9 mouse cellular contexts compared by ENCODE assay signal in genomic region chr6:24047014-24047770, GRCm38 (mm10).
DNase-seq lines count a peak whose midpoint lies in the region; ATAC-seq and TF ChIP-seq lines count a peak whose summit lies in the region.
"Had no signal": no experiment of that assay in that cellular context is flagged by ENCODE, and none has a peak within 500 bp of the region (broad histone marks: within the 10 kb centered on the region; RNA-seq: fewer than 3 reads in every experiment).

No protein-coding gene starts in this region.

- no peak overlapping the region for H3K4me3 ChIP-seq in liver, postnatal 0 days (ENCODE audit: low read depth, low read length)
- no peak overlapping the region for H3K4me3 ChIP-seq in liver, embryonic 12.5 days
- H3K4me3 ChIP-seq in kidney, embryonic 14.5 days (ENCODE audit: low read length): no peak overlapping the region

- H3K4me1 ChIP-seq in liver, postnatal 0 days (ENCODE audit: insufficient read depth): no peaks in the 10 kb centered on the region
- H3K4me1 ChIP-seq in liver, embryonic 12.5 days: no peaks in the 10 kb centered on the region
- no peaks in the 10 kb centered on the region for H3K4me1 ChIP-seq in kidney, embryonic 14.5 days (ENCODE audit: control insufficient read depth, insufficient read depth, low read length)

- peak; percentile 70; the same call in 1 of the 2 replicates for ATAC-seq in liver, postnatal 0 days
- ATAC-seq in liver, embryonic 12.5 days: no peak
- ATAC-seq in kidney, embryonic 14.5 days (ENCODE audit: low FRiP score, low TSS enrichment): peak; percentile 68; the same call in 1 of the 2 replicates
- peak; percentile 98 for ATAC-seq in megakaryocyte progenitor cell, adult 5-6 weeks (replicated peaks; ENCODE audit: poor library complexity)

- DNase-seq in adrenal gland, adult (ENCODE audit: inconsistent age in 2 of 2, low spot score in 1 of 2): peak; percentile 17 to 77
- DNase-seq in adrenal gland, postnatal 4 days (ENCODE audit: low spot score in 2 of 2): no peak
- DNase-seq in liver, postnatal 0 days: peak; percentile 14
- DNase-seq in left cerebral cortex, adult 8-10 months (ENCODE audit: low spot score in 2 of 2): no peak
- no peak for DNase-seq in right cerebral cortex, adult 18-20 months

- H3K27ac ChIP-seq in liver, postnatal 0 days (ENCODE audit: low read depth): no peak overlapping the region
- H3K27ac ChIP-seq in liver, embryonic 12.5 days: no peak overlapping the region
- H3K27ac ChIP-seq in kidney, embryonic 14.5 days (ENCODE audit: low read depth, low read length): no peak overlapping the region
- H3K27ac ChIP-seq: macrophage had no signal

- TF ChIP-seq EP300 in liver, postnatal 0 days (IDR thresholded peaks at IDR 0.05; ENCODE audit: low read depth): no peak

- WGBS in liver, postnatal 0 days (ENCODE audit: insufficient replicate concordance): 56% methylated on average over 7 of the region's 7 CpGs
- 68% methylated on average over 7 of the region's 7 CpGs for WGBS in liver, embryonic 12.5 days (ENCODE audit: insufficient replicate concordance)
- WGBS in kidney, embryonic 14.5 days: 42% methylated on average over 7 of the region's 7 CpGs

- no peak overlapping the region for H3K9ac ChIP-seq in liver, postnatal 0 days (replicated peaks)
- no peak overlapping the region for H3K9ac ChIP-seq in liver, embryonic 12.5 days
- H3K9ac ChIP-seq in kidney, embryonic 14.5 days (ENCODE audit: low read depth, low read length): no peak overlapping the region

- no peak overlapping the region for H3K4me2 ChIP-seq in liver, postnatal 0 days (ENCODE audit: low read depth, low read length)
- no peak overlapping the region for H3K4me2 ChIP-seq in liver, embryonic 12.5 days
- H3K4me2 ChIP-seq in kidney, embryonic 14.5 days (replicated peaks; ENCODE audit: low read depth, low read length): no peak overlapping the region

- no peaks in the 10 kb centered on the region for H3K27me3 ChIP-seq in liver, postnatal 0 days (ENCODE audit: insufficient read depth, low read length)
- H3K27me3 ChIP-seq in liver, embryonic 12.5 days (replicated peaks): no peaks in the 10 kb centered on the region
- H3K27me3 ChIP-seq in kidney, embryonic 14.5 days (ENCODE audit: control insufficient read depth, insufficient read depth, low read length): no peaks in the 10 kb centered on the region

- no peak for TF ChIP-seq CTCF in liver, postnatal 0 days (IDR thresholded peaks at IDR 0.05; ENCODE audit: low read depth)

- no peaks in the 10 kb centered on the region for H3K9me3 ChIP-seq in liver, postnatal 0 days (ENCODE audit: low read length)
- H3K9me3 ChIP-seq in liver, embryonic 12.5 days (replicated peaks): no peaks in the 10 kb centered on the region
- H3K9me3 ChIP-seq in kidney, embryonic 14.5 days (ENCODE audit: control insufficient read depth, low read length): no peaks in the 10 kb centered on the region

- no peaks in the 10 kb centered on the region for H3K36me3 ChIP-seq in liver, postnatal 0 days (replicated peaks; ENCODE audit: insufficient read depth, low read length)
- no peaks in the 10 kb centered on the region for H3K36me3 ChIP-seq in liver, embryonic 12.5 days
- no peaks in the 10 kb centered on the region for H3K36me3 ChIP-seq in kidney, embryonic 14.5 days (ENCODE audit: control insufficient read depth, insufficient read depth, low read length)

Comparison
In these comparisons a context has a peak if more than half of its experiments do, and no peak if none do; other contexts are left out.
1. DNase-seq: peak in adrenal gland, adult (2 of 2) and liver, postnatal 0 days (single experiment); none in adrenal gland, postnatal 4 days (0 of 2), left cerebral cortex, adult 8-10 months (0 of 2) and right cerebral cortex, adult 18-20 months (single experiment).